Mouse (Mus musculus) hindbrain, embryonic 14.5 days (tissue): ENCODE measurements around the gene P3h4. TPM values are rescaled to one million over a fixed set of nuclear protein-coding genes. Genes with fewer than 3 reads are reported as not detected.

ENCODE experiments used
- ATAC-seq: fragments of 200-750 bp; cut with Nextera tagmentation; 2 replicates; pipeline ENCODE4 v1.8.0; 2017; ENCODE audit warnings: moderate number of reproducible peaks, mild to moderate bottlenecking, moderate TSS enrichment, moderate library complexity; ENCODE audit not compliant: low FRiP score
- DNase-seq: peaks from one replicate; pipeline ENCODE4 v3.0.0-alpha.2; 2015; ENCODE audit warnings: low spot score
- H3K27ac ChIP-seq: fragments of 300-500 bp; sonication (generic); 2 replicates; pipeline ENCODE4 v1.5.1; 2014; ENCODE audit warnings: mild to moderate bottlenecking, moderate library complexity
- H3K27me3 ChIP-seq: fragments of 300-500 bp; sonication (generic); 2 replicates; pipeline ENCODE4 v1.6.1; 2014; ENCODE audit warnings: mild to moderate bottlenecking, low read length, mixed read lengths; ENCODE audit not compliant: control insufficient read depth, insufficient read depth
- H3K36me3 ChIP-seq: fragments of 300-500 bp; sonication (generic); replicated peaks from 2 replicates; pipeline ENCODE4 v1.6.1; 2014; ENCODE audit not compliant: control insufficient read depth, insufficient read depth
- H3K4me1 ChIP-seq: fragments of 300-500 bp; sonication (generic); replicated peaks from 2 replicates; pipeline ENCODE4 v1.6.1; 2014; ENCODE audit warnings: antibody characterized with exemption, low read length, mixed read lengths; ENCODE audit not compliant: control insufficient read depth, insufficient read depth
- H3K4me2 ChIP-seq: fragments of 300-500 bp; sonication (generic); replicated peaks from 2 replicates; pipeline ENCODE4 v1.6.1; 2014; ENCODE audit warnings: mild to moderate bottlenecking, moderate library complexity
- H3K4me3 ChIP-seq: fragments of 300-500 bp; sonication (generic); replicated peaks from 2 replicates; pipeline ENCODE4 v1.5.1; 2014; ENCODE audit warnings: mild to moderate bottlenecking, low read length
- H3K9ac ChIP-seq: fragments of 300-500 bp; sonication (generic); 2 replicates; pipeline ENCODE4 v1.6.1; 2014
- H3K9me3 ChIP-seq: fragments of 300-500 bp; sonication (generic); 2 replicates; pipeline ENCODE4 v1.6.1; 2016; ENCODE audit warnings: low read length; ENCODE audit not compliant: control insufficient read depth
- WGBS: fragments of 180-500 bp; shearing (Covaris S2); extraction: QIAGEN DNeasy Blood & Tissue Kit; methylation state at CpG from one replicate; pipeline ENCODE4 v1.1.7; 2014; 5-methylcytosine and 5-hydroxymethylcytosine counted together
- polyA plus RNA-seq: library from polyadenylated mRNA; unstranded; fragments of >200 nt; fragmentation: Nextera tagmentation; extraction: Ambion mirVana; gene quantifications from 2 replicates; pipeline ENCODE4 v1.2.1, GENCODE M21; 2014

Gene P3h4
- polyA plus RNA-seq, 1 experiment from 2014 or later, result 20.4 TPM

DNA sequence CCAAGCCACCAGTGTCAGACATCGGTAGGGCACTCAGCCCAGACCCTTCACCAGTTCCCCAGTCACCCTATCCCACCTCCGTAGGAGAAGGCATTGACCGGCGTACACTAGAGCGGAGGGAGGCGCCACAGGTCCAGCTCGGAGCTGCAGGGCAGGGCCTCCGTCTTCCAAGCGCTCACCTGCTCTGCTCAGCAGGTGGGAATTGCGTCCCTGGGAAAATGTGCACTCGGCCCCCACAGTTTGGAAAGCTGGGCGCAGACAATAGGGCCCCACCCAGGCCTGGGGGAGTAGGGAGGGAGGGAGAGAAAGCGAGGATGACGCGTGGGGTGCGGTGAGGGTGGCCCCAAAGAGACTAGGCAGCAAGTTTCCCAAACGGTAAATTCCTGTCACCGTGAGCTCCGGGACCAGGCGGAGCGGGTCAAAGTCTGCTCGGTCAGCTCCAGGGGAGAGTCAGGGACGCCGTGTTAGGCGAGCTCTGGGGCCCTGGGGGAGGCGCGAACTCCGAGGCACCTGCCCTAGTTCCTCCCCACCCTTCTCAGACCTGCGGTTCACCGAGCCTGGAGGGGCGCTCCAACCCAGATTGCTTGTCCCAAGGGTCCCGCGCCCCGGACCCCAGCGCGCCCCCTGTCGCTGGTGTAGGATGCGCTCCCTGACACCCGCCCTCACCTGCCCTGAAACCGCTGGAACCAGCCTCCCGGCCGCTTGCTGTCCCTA is 17.6 kb downstream of the P3h4 start:
- H3K9me3 ChIP-seq, result no peaks in the 10 kb centered on the region
- H3K27ac ChIP-seq, result peak overlapping the region; percentile 76
- H3K4me2 ChIP-seq, result peak overlapping the region; percentile 76
- DNase-seq, result no peak
- ATAC-seq, result peak; percentile 15
- H3K4me3 ChIP-seq, result peak overlapping the region; percentile 78
- H3K27me3 ChIP-seq, result no peaks in the 10 kb centered on the region
- 3% methylated on average over 38 of the region's 42 CpGs for WGBS
- H3K9ac ChIP-seq, result peak overlapping the region; percentile 84
- H3K36me3 ChIP-seq, result no peaks in the 10 kb centered on the region
- peaks cover 26% of the 10 kb centered on the region for H3K4me1 ChIP-seq

DNA sequence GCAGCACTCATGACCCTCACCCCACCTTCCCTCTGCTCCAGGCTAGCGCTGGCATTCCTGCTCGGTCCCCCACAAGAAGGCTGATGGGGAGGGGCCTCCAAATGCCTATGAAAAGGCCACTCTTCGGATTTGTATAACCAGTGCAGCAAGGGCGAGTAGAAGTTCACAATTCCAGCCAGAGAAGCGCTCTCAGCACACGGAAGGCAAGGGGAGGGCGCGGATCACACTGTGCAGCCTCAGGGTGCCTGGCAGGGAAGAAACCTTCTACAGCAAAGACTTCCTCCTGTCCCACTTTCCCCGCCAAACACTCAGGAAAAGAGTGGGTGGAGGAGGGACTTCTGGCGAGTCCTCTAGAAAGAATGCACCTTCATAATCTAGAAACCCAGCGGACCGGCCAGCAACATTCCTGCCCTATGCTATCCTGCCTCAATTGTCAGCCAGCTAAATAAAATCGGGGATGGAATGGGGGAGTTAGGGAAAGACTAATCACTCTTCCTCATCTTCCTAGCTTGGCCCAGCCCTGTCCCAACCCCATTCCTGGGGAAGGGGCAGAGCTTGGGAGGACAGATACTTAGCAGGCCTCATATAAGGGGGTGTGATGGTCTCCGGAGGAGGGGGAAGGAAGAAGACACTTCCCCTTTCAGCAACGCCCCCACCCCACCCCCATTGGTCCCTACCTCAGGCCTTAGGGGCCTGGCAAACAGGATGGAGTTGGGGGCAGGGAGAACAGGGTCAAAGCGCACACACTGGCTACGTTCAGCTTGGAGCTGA is 18.6 kb downstream of the P3h4 start:
- H3K36me3 ChIP-seq, result no peaks in the 10 kb centered on the region
- no peak overlapping the region for H3K27ac ChIP-seq
- peak overlapping the region; percentile 78 for H3K4me3 ChIP-seq
- ATAC-seq (no peak), DNase-seq (no peak)
- H3K9me3 ChIP-seq, result no peaks in the 10 kb centered on the region
- no peaks in the 10 kb centered on the region for H3K27me3 ChIP-seq
- peak overlapping the region; percentile 76 for H3K4me2 ChIP-seq
- WGBS, result 30% methylated on average over 17 of the region's 17 CpGs
- peak overlapping the region; percentile 84 for H3K9ac ChIP-seq
- H3K4me1 ChIP-seq, result peaks cover 26% of the 10 kb centered on the region

DNA sequence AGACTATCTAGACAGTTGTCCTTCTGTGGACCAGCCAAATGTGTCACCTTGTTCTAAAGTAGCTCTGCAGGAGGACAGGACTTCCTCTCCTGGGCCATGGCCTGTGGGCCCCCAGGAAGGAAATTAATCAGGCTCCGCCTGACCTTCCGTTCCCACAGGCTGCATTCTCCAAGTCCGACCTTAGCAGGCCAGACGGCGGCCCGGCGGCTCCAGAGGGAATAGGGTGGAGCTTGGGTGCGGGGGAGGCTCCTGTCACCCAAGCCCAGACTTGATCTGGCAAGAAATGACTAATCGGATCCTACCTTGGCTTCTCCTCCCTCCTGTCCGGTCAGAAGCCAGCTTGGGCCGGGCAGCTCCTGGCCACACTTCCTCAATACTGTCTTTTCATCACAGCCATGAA is 19.4 kb downstream of the P3h4 start:
- no peak for DNase-seq
- Histone ChIP-seq H3K4me2 (peak overlapping the region; percentile 76), H3K9ac (no peak overlapping the region; the same call in 1 of the 2 replicates), H3K27ac (no peak overlapping the region), H3K36me3 (no peaks in the 10 kb centered on the region), H3K4me1 (peaks cover 26% of the 10 kb centered on the region), H3K4me3 (peak overlapping the region; percentile 78; the same call in 1 of the 2 replicates), H3K9me3 (no peaks in the 10 kb centered on the region), H3K27me3 (no peaks in the 10 kb centered on the region)
- WGBS, result 42% methylated on average over 11 of the region's 11 CpGs
- ATAC-seq, result no peak

DNA sequence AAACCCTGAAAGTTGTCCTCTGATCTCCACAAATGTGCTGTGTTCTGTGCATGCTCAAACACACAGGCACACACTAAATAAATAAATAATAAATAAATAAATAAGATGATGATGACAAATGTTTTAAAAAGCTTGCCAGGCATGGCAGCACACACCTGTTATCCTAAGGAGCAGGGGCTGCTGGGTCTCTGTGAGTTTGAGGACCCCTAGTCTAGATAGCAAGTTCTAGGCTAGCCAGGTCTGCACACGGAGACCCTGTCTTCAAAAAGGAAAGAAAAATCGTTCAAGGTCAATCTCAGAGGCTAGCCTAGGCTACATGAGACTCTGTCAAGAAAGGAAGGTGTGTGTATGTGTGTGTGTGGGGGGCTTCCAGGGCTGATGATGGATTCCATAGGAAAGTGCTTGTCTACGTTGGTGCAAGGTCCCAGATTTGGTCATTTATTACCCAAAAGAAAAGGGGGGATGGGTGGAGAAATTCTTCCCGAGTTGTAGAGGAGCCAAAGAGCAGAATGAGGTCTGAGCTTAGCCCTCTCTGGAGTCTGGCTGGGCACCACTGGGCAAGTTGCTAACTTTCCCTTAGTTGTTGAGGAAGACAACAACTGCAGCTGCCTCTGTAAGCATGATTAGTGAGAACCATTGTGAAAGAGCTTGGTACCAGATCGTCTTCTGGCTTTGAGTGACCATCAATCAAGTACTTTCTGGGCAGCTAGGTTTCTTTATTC is 20.1 kb downstream of the P3h4 start:
- no peak overlapping the region for H3K9ac ChIP-seq
- peaks cover 26% of the 10 kb centered on the region for H3K4me1 ChIP-seq

DNA sequence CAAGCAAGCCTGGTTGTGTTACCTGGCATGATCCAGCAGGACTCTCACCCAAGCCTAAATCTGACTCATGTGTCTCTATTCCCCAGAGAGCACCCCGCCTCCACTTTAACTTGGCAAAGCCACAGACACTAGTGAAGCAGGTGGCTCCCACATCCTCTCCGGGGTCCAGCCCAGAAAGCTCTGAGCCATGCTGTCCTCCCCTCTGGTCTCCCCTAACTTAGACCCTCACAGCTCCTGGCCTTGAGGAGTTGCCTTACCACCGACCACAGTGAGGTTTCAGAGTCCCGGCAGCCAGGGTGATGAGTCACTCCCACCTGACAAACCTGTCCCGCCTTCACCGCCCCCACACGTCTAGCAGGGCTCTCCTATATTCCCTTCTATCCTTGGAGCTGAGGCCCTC is 20.9 kb downstream of the P3h4 start:
- 82% methylated on average over 7 of the region's 7 CpGs for WGBS
- Histone ChIP-seq H3K9ac (no peak overlapping the region), H3K27me3 (no peaks in the 10 kb centered on the region), H3K4me1 (peaks cover 26% of the 10 kb centered on the region), H3K4me3 (no peak overlapping the region), H3K36me3 (no peaks in the 10 kb centered on the region), H3K9me3 (no peaks in the 10 kb centered on the region), H3K4me2 (no peak overlapping the region), H3K27ac (no peak overlapping the region)
- ATAC-seq (no peak), DNase-seq (no peak)

More for the DNA sequence above, 20.1 kb downstream of the P3h4 start:
- ATAC-seq (no peak), DNase-seq (no peak)
- H3K9me3 ChIP-seq, result no peaks in the 10 kb centered on the region
- H3K4me3 ChIP-seq, result no peak overlapping the region
- WGBS, result 64% methylated on average over 5 of the region's 5 CpGs
- no peaks in the 10 kb centered on the region for H3K36me3 ChIP-seq
- H3K27me3 ChIP-seq, result no peaks in the 10 kb centered on the region
- peak overlapping the region; percentile 76 for H3K4me2 ChIP-seq
- no peak overlapping the region for H3K27ac ChIP-seq

DNA sequence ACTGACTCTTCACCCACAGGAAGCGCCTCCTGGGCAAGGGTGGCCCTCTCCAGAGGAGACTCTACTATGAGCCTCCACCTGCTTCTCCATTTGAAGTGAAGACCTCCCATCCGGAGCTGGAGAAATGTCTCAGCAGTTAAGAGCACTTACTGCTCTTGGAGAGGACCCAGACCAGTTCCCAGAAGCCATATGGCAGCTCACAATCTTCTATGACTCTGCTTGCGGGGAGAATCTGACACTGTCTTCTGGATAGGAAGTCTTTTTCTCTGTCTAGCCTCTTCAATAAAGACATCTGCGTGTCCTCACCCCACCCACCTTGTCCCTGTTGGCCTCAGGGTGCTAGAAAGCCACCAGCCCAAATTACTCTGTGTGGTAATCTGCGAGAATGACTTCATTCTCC is 21.7 kb downstream of the P3h4 start:
- H3K27me3 ChIP-seq, result no peaks in the 10 kb centered on the region
- no peaks in the 10 kb centered on the region for H3K9me3 ChIP-seq
- 87% methylated on average over 5 of the region's 5 CpGs for WGBS
- H3K9ac ChIP-seq, result no peak overlapping the region
- H3K27ac ChIP-seq, result no peak overlapping the region
- H3K36me3 ChIP-seq, result no peaks in the 10 kb centered on the region
- no peak for ATAC-seq
- H3K4me3 ChIP-seq, result no peak overlapping the region
- H3K4me2 ChIP-seq, result no peak overlapping the region
- DNase-seq, result no peak
- H3K4me1 ChIP-seq, result peaks cover 26% of the 10 kb centered on the region

DNA sequence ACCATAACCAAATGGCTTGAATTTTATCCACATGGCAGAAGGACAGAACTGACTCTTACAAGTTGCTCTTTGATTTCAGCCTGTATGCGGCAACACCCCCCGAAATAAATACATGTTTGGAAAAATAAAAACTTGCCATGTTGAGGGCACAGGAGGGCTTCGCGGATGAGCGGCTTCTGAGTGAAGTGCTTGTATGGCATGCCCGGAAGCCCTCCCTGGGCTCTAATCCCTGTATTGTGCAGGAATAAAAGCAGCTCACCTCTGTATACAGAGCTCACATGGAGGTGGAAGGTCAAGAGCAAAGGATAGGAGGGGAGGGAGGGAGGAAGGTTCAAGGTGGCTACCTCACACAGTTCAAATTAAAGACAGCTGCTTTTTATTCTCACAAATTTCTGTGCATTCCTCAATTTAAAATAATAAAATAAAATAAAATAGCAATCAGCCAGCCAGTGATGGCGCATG is 22.7 kb downstream of the P3h4 start:
- Histone ChIP-seq H3K4me2 (no peak overlapping the region), H3K9ac (no peak overlapping the region), H3K4me1 (peaks cover 28% of the 10 kb centered on the region), H3K9me3 (no peaks in the 10 kb centered on the region), H3K4me3 (no peak overlapping the region), H3K27me3 (no peaks in the 10 kb centered on the region), H3K27ac (no peak overlapping the region), H3K36me3 (no peaks in the 10 kb centered on the region)
- DNase-seq (no peak), ATAC-seq (no peak)
- WGBS, result 79% methylated on average over 7 of the region's 7 CpGs

DNA sequence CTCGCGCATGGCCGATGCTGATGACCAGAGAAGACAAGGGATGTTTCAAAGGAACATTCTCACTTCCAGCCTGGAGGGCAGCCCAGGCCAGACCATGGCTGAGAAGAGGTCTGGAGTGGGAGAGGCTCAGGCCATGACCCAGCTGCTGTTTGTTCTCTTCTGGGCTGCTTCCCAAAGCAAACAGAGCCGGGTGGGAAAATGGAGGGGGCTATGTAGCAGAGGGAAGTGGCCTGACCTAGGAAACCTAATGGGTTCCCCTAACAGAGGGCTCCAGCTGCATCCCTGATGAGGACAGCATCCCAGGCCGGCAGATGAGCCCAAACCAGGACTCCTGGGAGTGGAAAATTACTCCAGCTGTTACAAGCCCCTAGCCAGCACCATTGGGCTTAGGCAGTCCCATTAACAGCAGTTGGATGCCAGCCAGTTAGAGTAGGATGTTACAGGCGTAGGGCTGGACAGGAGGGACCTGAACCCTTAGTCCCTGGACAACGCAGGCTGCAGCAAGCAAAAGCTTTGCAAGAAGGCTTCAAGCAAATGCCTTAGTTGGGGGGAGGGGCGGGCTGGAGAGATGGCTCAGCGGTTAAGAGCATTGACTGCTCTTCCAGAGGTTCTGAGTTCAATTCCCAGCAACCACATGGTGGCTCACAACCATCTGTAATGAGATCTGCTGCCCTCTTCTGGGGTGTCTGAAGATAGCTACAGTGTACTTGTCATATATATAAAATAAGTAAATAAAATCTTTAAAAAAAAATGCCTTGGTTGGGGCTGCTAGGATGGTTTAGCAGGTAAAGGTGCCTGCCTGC is 23.4 kb downstream of the P3h4 start:
- no peak overlapping the region for H3K27ac ChIP-seq
- 0 out of 2 replicates have a peak, but pooled peaks have one; percentile 36 for ATAC-seq
- 61% methylated on average over 9 of the region's 9 CpGs for WGBS
- H3K4me2 ChIP-seq, result no peak overlapping the region
- no peaks in the 10 kb centered on the region for H3K36me3 ChIP-seq
- no peak overlapping the region for H3K4me3 ChIP-seq
- no peak overlapping the region for H3K9ac ChIP-seq
- H3K4me1 ChIP-seq, result peaks cover 22% of the 10 kb centered on the region
- no peaks in the 10 kb centered on the region for H3K27me3 ChIP-seq
- H3K9me3 ChIP-seq, result no peaks in the 10 kb centered on the region
- peak; percentile 33 for DNase-seq
